Mouse (Mus musculus) left cerebral cortex, postnatal 25 days (tissue): Measurements from ENCODE around the gene Phf8. TPM values are rescaled to one million over a fixed set of nuclear protein-coding genes. Genes with fewer than 3 reads are reported as not detected.
"Not testable (repeated sequence)": the region's sequence is repeated elsewhere in the genome, so short reads cannot be mapped to it uniquely, and the experiment has no call there.

Experiments
- DNase-seq, 2 experiments: peaks; one replicate each; pipeline ENCODE4 v3.0.0; 2022; ENCODE audit warnings: low spot score in 2 of 2, mixed read lengths in 1 of 2
- intact Hi-C: fragments of 180-260 bp; cut with DNase I; formaldehyde crosslinking; loops from one replicate; pipeline ENCODE4 v1.15.1; 2025
- total RNA-seq, 2 experiments: library from RNA; stranded (reverse); gene quantifications; 2 replicates each; pipeline ENCODE4 v1.2.3; 2021

The Phf8 gene
- total RNA-seq, result 10 to 100 TPM; 34.4 to 37.2 TPM

DNA sequence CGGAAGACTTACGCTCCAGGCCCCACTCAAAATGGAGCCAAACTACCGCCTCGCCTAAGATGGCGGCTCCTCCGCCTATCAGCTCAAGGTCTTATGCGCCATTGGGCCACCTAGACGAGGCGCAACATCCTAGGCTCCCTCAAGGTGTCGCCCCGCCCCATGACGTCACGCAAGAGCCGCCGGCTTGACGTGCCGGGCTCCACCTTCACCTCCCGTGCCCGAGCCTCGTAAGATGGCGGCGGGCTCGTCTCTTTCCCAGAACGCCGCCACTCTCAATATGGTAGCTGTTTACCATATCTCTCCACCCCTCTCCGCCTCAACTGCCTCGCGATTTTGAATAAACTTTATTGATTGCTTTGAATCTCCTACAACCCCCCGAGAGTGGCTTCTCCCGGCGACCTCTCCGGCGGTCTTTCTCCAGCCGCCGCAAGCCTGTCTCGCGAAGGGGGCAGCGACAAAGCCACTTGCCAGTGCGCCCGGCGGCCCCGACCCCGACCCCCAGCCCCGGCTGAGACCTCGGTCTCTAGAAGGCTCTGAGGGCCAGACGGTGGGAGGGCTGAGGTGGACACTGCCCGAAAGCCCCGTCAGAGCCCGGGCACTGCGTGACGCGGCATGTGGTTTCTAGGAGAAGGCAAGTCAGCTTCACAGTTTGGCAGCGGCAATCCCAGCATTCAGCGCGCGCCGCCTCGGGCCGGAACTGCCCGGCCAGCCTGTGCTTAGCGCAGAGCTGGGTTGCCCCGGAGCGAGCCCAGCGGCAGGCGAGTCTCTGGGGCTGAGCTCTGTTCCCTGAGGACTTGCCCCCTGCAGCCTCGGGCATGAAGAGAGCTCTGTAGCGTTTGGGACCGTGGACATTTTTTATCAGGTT, at the start of gene Phf8:
Gene Phf8, plus strand, starts transcription at position 215 of the 865 bp plus-strand sequence.
- intact Hi-C loops, result loop anchor here (1.0 kb wide), 2 partner anchors 176 to 283 kb away; partner anchors contain the start of gene Fam120c
- DNase-seq, result peak; percentile 90 to 97

DNA sequence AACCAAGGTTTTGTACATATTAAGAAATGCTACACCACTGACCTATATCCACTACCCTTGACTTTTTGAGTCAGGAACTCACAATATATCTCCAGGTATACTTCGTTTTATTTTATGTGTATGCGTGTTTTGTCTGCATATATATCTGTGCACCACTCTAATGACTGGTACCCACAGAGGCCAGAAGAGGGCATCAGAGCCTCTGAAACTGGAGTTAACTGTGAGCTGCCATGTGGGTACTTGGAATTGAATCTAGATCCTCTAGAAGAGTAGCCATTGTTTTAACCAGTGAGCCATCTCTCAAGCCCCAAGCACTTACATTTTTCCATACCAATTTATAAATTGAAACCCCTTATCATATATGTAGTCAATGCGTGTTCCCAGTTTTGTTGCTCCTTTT, 32.3 kb upstream of the Phf8 start:
- DNase-seq, result no peak
- intact Hi-C loops, result no loop called here

DNA sequence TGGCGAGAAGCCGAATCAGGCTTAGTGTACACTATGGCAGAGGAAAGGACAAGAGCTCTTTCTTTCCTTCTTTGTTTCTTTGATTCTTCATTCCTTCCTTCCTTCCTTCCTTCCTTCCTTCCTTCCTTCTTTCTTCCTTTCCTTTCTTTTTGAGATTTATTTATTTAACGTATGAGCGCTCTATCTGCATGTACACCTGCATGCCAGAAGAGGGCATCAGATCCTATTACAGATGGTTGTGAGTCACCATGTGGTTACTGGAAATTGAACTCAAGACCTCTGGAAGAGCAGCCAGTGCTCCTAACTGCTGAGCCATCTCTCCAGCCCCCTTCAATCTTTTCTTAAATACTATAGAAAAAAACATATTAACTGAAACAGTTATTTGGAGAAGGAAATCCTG, 27.2 kb upstream of the Phf8 start:
- DNase-seq, intact Hi-C loops: not testable (repeated sequence)

DNA sequence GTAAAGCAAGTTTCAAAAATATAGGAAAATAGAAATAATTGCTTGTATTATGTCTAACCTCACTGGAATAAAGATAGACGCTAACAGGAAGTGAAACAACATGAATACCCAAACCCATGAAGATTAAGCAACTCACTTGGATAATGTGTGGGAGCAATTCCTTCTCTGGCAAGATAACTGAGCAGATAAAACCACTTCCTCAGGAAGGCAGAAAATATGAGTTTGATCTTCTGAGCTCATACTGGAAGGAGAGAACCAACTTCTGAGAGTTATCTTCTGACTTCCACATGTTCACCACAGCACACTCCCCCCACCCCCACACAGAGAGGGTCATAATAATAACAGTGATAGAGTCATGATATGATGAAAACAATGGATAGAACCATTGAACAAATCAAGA, 23.9 kb upstream of the Phf8 start:
- DNase-seq, result no peak

DNA sequence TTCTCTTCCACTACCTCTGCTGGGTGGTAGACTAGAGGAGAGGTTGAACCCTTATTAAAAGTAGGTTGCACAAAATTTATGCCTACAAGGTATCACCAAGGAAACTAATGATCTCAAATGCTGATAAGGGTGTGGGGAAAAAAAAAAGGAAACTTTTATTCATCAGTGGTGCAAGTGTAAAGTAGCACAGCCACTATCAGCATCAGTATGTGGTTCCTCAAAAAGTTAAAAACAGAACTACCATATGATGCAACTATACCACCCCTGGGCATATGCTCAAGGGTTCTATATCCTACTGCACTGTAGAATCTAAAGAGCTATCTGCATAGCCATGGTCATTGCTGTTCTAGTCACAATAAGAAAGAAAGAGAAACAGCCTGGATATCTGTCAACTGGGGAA, 11.9 kb upstream of the Phf8 start:
- no peak for DNase-seq
- intact Hi-C loops, result no loop called here

More for the DNA sequence above, 23.9 kb upstream of the Phf8 start:
- intact Hi-C loops, result no loop called here

DNA sequence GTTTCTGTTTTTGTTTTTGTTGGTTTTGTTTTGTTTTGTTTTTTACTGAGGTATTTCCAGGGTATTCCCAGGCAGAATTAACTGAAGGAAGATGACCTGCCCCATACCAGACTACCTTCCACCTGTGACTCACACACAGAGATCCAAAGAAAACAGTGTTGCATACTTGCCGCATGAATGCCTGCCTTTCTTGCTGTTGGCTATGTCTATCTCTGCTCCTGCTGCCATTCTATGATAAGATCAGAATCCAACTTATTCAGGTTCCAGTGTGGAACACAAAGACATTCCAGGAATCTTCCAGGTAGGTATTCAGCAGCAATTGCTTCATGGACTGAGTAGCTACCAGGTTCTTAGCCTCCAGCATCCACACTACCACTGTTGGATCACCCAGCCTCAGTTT, 10.6 kb upstream of the Phf8 start:
- DNase-seq, result no peak
- intact Hi-C loops, result no loop called here

DNA sequence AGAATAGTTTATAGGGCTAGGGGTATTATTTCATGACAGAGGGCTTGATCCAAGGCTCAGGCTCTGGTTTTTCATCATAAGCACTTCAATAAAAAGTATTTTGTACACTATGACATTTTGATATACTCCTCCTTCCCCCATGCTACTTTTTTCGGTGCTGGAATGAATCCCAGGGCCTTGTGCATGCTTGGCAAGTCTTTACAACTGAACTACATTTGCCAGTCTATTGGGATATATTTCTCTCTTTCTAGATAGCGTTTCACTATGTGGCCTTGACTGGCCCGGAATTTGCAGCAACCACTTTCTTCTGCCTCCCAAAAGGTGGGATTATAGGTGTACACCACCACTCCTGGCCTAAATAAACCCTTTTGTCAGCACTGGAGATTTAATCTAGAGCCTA, 7.4 kb upstream of the Phf8 start:
- intact Hi-C loops, result no loop called here
- peak in 1 of 2 experiments; percentile 8 for DNase-seq

DNA sequence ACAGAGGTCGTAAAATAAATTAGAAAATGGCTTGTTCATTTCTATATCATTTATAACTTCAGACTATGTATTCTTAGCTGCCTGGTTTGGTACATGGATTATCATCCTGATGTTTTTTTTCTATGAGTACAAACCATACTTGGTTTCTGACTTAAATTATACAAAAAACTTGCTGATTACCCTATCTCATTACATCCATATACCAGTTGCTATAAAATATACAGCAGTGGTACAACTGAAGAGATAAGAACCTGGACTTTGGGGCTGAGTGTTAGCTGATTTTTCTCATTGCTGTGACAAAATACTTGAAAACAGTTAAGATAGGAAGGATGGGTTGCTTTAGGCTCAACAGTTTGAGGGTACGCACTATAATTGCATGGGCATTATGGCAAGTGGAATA, 6.8 kb upstream of the Phf8 start:
- intact Hi-C loops, result no loop called here
- DNase-seq, result no peak

DNA sequence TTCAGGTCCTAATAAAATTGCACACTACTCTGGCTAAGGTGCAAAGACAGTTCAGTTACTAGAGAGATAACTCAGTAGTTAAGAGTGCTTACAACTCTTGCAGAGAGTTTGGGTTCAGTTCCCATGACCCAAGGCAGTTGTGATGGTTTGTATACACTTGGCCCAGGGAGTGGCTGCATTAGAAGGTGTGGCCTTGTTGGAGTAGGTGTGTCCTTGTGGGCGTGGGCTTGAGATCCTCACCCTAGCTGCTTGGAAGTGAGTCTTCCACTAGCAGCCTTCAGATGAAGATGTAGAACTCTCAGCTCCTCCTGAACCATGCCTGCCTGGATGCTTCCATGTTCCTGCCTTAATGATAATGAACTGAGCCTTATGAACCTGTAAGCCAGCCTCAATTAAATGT, 2.3 kb upstream of the Phf8 start:
- intact Hi-C loops, result no loop called here
- no peak for DNase-seq

DNA sequence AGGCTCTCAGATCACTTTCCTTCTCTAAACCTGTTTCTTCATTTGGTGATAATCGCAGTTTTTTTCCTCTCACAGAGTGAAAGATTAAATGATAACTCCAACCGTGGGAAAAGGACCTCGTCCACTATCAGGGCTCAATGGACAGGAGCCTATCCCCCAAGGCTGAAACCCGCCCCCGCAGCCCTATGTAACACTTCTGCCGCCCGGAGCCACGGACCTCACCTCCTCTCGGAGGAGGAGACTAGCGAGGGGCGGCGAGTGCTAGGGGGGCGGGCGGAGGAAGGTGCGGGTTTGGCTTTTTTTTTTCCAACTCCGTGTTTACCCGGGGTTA, 380 bp upstream of the Phf8 start:
- intact Hi-C loops, result loop anchor here (1.0 kb wide), 1 partner anchor 283 kb away; no protein-coding TSS in a partner anchor

DNA sequence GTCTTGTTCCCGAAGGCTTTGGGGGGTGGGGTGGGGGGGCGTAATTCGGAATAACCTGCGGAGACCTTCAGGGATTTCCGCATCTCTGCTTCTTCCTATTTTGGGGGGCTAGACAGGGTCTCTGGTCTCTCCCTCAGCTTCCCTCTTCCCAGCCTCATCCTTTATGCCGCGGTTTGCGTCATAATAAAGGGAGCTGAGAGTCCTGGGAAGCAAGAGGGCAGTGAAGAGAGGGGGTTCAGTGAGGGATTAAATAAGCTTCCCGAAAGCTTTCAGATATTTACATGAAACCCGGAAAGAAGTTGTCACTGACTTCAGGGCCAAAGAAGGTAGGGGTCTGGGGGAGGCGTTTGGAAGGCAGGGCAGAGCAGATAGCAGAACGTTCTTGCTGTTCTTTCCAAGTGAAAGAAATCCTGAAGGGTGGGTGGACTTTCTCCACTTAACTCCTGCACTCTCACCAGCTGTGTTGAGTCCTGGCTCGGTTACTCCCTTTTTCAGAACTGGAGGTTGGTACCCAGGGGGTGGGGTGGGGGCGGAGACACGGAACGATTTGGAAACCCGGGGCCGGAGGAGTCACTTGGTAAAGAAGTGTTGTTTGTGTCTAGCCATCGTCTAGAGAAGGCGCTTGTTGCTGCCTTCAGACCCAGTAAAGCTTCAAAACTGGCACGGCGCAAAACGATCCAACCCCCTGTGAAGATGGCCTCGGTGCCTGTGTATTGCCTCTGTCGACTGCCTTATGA, 1.5 kb downstream of the Phf8 start:
- intact Hi-C loops, result loop anchor here (1.0 kb wide), 1 partner anchor 178 kb away; the partner anchor contains the start of gene Fam120c
- peak; percentile 3 to 7 for DNase-seq

More for the DNA sequence above, 380 bp upstream of the Phf8 start:
- DNase-seq, result no peak

DNA sequence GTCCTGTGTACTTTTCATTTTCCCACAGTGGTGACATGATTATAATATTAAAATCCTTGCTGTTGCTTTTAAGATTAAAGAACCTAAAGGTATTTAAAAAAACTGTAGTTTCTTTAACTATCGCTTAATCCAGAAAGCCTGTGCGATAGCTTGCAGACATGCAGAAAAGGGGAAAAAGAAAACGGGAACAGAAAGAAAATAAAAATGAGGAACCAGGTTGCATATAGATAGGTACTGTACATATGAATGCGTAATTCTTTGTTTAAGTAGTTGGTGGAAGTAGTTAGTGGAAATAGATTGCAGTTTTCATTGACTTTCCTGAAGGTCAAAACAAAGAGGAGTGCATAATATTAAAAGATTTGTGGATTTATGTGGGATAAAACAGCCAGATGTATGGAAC, 32.9 kb downstream of the Phf8 start:
- intact Hi-C loops, result loop anchor here (10.0 kb wide), 1 partner anchor 311 kb away; no protein-coding TSS in a partner anchor
- no peak for DNase-seq

DNA sequence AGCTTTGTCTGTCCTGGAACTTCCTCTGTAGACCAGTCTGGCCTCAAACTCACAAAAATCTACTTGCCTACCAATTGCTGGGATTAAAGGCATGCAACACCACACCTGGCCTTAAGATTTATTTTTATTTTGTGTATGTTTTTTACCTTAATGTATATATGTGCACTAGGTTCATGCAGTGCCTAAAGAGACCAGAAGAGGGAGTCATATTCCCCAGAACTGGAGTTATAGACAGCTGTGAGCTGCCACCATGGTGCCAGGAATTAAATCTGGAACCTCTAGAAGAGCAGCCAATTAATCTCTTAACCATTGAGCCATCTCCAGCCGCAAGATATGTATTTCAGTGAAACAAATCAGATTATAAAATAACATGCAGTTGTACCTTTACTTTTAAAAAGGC, 54.7 kb downstream of the Phf8 start:
- DNase-seq, result no peak
- intact Hi-C loops, result no loop called here

DNA sequence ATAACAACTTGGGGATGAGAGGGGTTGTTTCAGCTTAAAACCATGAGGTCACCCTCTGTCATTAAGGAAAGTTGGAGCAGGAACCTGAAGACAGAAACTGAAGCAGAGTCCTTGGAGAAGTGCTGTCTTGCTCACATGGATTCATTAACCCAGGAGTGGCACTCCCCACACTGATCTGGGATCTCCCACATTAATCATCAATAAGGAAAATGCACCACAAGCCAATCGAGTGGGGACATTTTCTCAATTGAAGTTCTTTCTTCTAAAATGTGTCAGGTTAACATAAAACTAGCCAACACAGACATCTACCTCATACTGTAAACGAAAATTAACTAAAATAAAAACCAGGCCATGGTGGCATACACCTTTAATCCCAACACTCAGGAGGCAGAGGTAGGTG, 122.9 kb downstream of the Phf8 start:
- DNase-seq, result no peak
- intact Hi-C loops, result no loop called here

DNA sequence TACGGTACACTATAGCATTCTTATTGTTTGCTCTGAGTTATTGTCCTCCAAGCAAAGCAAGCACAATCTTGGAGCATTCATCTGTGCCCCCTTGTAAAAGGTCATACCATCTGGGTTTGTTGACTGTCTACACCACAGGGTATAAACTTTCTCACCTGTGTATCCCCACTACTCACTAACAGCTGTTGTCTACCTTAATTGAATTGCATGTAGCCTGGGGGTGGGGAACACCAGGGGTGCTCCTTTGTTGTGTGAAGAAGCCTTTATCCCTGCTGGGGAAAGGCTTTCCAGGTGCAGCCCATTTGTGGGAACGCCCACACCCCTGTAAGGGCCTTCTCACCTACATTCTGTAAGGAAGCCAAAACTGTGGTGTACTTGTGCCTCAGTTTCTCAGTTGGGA, 133.3 kb downstream of the Phf8 start:
- DNase-seq, result no peak
- intact Hi-C loops, result no loop called here

DNA sequence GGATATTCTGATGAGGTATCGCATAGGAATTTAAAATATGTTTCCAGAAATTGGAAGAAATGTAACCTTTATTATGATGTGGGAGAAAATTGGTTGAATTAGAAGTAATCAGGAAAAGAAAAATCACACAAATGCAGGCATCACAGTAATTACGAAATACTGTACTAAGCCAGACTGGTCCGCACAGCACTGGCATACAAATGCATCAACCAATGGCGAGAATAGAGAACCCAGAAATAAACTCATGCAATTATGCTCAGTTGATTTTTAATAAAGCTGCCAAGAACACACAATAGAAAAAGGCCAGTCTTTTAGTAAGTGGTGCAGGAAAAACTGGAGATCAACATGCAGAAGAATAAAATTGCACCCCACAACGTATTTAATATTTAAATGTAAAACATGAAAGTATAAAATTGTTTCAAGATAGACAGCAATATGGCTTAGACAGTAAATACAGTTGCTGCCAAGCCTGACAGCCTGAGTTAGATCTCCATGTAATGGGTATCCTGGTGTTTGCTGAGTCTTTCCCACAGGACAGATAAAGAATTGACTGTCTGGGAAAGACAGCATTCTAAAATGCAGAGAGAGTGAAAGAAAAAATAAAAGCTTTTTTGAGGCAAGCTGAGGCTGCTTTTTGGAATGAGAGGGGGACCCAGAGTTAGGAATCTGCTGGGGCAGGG, 154.2 kb downstream of the Phf8 start:
- intact Hi-C loops, result no loop called here
- DNase-seq, result no peak
